Mouse (Mus musculus) intestine, embryonic 14.5 days (tissue): ENCODE measurements at regions not wholly inside any gene's neighbourhood (a gene's known extent, or its start where the extent isn't known, plus 50 kb on each side); places are given as distances from the start of the nearest gene placed in this dataset.

ENCODE experiments used
- ATAC-seq: fragments of 200-750 bp; cut with Nextera tagmentation; replicated peaks from 2 replicates; pipeline ENCODE4 v1.8.0; 2017; ENCODE audit warnings: low read depth, moderate number of reproducible peaks, moderate TSS enrichment, moderate library complexity; ENCODE audit not compliant: low FRiP score, low TSS enrichment
- DNase-seq: peaks from one replicate; pipeline ENCODE4 v3.0.0-alpha.2; 2018; ENCODE audit warnings: low spot score
- H3K27ac ChIP-seq: fragments of 300-500 bp; sonication (generic); 2 replicates; pipeline ENCODE4 v1.5.1; 2014; ENCODE audit warnings: low read depth, mild to moderate bottlenecking, control low read depth
- H3K27me3 ChIP-seq: fragments of 300-500 bp; sonication (generic); replicated peaks from 2 replicates; pipeline ENCODE4 v1.6.1; 2014; ENCODE audit warnings: low read length, control low read depth; ENCODE audit not compliant: control insufficient read depth, insufficient read depth
- H3K36me3 ChIP-seq: fragments of 300-500 bp; sonication (generic); 2 replicates; pipeline ENCODE4 v1.6.1; 2014; ENCODE audit warnings: low read length, control low read depth; ENCODE audit not compliant: control insufficient read depth, insufficient read depth
- H3K4me1 ChIP-seq: fragments of 300-500 bp; sonication (generic); replicated peaks from 2 replicates; pipeline ENCODE4 v1.6.1; 2014; ENCODE audit warnings: low read length, control low read depth, mixed read lengths; ENCODE audit not compliant: control insufficient read depth, insufficient read depth
- H3K4me2 ChIP-seq: fragments of 300-500 bp; sonication (generic); 2 replicates; pipeline ENCODE4 v1.6.1; 2014; ENCODE audit warnings: low read length
- H3K4me3 ChIP-seq: fragments of 300-500 bp; sonication (generic); 2 replicates; pipeline ENCODE4 v1.5.1; 2014; ENCODE audit warnings: low read depth, low read length, control low read depth, mixed read lengths
- H3K9ac ChIP-seq: fragments of 300-500 bp; sonication (generic); 2 replicates; pipeline ENCODE4 v1.6.1; 2014; ENCODE audit warnings: mild to moderate bottlenecking, low read length
- H3K9me3 ChIP-seq: fragments of 300-500 bp; sonication (generic); 2 replicates; pipeline ENCODE4 v1.6.1; 2016; ENCODE audit warnings: low read length, control low read depth; ENCODE audit not compliant: control insufficient read depth
- WGBS: fragments of 180-500 bp; shearing (Covaris S2); extraction: QIAGEN DNeasy Blood & Tissue Kit; methylation state at CpG from one replicate; pipeline ENCODE4 v1.1.7; 2014; 5-methylcytosine and 5-hydroxymethylcytosine counted together

DNA sequence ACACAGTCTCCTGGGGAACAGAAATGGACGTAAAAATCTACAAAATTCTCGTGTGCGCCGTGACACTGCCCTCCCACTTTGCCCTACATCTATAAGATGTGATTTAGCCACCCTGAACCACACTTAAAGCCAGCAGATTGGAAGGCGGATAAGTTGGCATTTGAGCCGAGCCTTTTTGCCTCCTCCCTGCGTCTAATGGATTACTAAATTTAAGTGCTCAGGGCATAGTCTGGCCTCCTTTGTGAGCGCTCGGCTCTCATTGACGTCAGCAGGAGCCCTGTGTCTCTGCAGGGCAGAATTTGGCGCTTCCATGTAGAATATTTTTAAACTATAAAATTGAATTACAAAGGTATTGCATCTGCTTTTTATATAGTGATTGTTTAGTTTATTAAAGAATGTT is 165.4 kb downstream of the Gm11077 start:
- ATAC-seq (no peak), DNase-seq (no peak)
- Histone ChIP-seq H3K9me3 (no peaks in the 10 kb centered on the region), H3K27ac (peak overlapping the region; percentile 3; the same call in 1 of the 2 replicates), H3K4me2 (no peak overlapping the region), H3K9ac (no peak overlapping the region), H3K27me3 (no peaks in the 10 kb centered on the region), H3K36me3 (no peaks in the 10 kb centered on the region), H3K4me3 (no peak overlapping the region), H3K4me1 (peaks cover 3% of the 10 kb centered on the region)
- WGBS = 43% methylated on average over 11 of the region's 11 CpGs

DNA sequence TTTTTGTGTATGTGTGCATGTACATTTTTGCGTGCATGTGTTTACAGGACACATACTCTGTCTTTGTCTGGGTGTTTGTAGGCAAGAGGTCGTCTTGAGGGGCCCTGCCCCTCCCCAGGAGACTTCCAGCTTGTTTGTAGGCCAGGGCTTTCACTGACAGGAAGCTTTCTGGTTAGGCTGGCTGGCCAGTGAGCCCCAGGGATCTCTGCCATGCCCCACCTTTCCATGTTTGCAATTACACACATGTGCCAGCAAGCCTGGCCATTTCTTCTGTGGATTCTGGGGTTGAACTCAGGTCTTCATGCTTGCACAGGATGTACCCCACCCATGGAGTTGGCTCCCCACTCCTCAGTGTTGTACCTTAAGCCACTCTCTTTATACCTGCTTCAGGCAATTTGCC is 166.4 kb downstream of the Gm11077 start:
- WGBS = 30% methylated on average over 2 of the region's 2 CpGs
- H3K9me3 ChIP-seq = no peaks in the 10 kb centered on the region
- no peak for DNase-seq
- H3K27ac ChIP-seq = no peak overlapping the region
- ATAC-seq = no peak
- peaks cover 3% of the 10 kb centered on the region for H3K4me1 ChIP-seq
- H3K27me3 ChIP-seq = no peaks in the 10 kb centered on the region
- no peaks in the 10 kb centered on the region for H3K36me3 ChIP-seq
- H3K4me3 ChIP-seq = no peak overlapping the region
- H3K4me2 ChIP-seq = no peak overlapping the region
- no peak overlapping the region for H3K9ac ChIP-seq

DNA sequence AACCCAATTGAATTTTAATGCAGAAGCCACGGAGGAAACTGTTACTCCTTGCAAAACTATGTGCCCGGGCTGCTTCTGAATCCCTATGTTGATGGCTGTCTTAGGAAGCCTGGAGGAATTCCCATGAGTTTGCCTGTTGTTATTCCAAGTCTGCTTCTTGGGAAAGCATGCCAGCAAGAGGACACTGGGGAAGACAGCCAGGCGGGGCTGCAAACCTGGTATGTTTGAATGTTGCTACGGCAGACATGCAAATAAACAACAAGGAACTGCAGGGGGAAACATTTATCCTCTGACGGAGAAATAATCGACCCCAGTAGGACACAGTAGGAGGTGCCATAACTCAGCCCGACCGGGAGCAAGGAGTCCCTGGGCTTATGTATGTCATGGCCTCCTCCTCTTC is 168.0 kb downstream of the Gm11077 start:
- ATAC-seq = no peak
- peaks cover 3% of the 10 kb centered on the region for H3K4me1 ChIP-seq
- no peak overlapping the region for H3K27ac ChIP-seq
- WGBS = 32% methylated on average over 8 of the region's 8 CpGs
- no peaks in the 10 kb centered on the region for H3K9me3 ChIP-seq
- no peak overlapping the region for H3K9ac ChIP-seq
- DNase-seq = no peak
- no peaks in the 10 kb centered on the region for H3K36me3 ChIP-seq
- no peak overlapping the region for H3K4me2 ChIP-seq
- H3K4me3 ChIP-seq = no peak overlapping the region
- no peaks in the 10 kb centered on the region for H3K27me3 ChIP-seq

DNA sequence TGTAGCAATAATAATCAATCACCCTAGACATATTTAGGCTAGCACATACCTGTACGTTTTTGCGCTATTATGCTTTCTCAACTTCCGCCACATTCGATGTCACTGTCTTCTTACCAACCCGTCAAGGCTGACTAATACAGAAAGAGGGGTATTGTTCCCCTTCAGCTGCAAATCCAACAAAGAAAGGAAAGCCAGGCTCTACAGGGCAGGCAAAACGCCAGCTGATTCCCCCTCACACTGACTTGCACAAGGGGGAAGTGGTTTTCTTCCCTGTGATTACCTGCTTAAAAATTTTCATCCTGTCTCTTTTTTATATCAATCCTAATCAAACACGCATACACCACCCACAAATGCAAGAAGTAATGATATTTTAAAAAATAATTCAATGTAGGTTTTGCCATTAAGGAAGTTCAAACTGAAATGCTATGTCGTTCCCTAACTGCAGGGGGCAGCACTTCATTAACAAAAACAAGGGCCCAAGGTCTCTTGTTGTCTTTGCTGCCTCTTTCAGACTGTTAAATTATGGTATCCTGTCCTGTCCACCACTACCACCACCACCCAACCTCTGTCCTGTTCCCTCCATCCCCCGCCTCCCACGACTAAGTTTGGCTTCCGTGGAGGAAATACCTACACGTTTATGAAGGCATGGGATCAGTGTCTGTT is 195.4 kb downstream of the Gm11077 start:
- no peak overlapping the region for H3K4me3 ChIP-seq
- no peak overlapping the region for H3K4me2 ChIP-seq
- ATAC-seq (no peak), DNase-seq (peak; percentile 76)
- H3K27me3 ChIP-seq = no peaks in the 10 kb centered on the region
- no peaks in the 10 kb centered on the region for H3K9me3 ChIP-seq
- H3K36me3 ChIP-seq = no peaks in the 10 kb centered on the region
- H3K9ac ChIP-seq = no peak overlapping the region
- H3K4me1 ChIP-seq = 0 out of 2 replicates have a peak, but pooled peaks cover 4% of the 10 kb centered on the region
- H3K27ac ChIP-seq = no peak overlapping the region
- WGBS = 36% methylated on average over 12 of the region's 12 CpGs

DNA sequence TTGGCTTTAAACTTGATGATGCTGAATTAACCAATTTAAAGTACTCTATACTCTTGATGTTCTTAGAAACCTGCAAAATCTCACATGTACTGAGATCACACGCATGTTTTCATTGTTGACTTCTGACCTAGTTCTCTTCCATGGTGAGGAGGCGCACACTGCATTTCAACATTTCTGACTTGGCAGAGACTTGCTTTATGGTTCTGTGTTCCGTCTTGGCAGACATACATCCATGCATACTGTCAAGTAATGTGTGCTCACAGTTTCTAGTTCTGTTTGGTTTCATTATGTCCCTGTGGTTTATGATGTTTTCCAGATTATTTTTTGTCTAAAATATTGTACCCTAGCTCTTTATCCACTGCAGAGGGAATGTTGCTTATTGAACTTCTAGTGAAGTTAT is 198.5 kb downstream of the Gm11077 start:
- 61% methylated on average over 3 of the region's 3 CpGs for WGBS
- no peaks in the 10 kb centered on the region for H3K36me3 ChIP-seq

DNA sequence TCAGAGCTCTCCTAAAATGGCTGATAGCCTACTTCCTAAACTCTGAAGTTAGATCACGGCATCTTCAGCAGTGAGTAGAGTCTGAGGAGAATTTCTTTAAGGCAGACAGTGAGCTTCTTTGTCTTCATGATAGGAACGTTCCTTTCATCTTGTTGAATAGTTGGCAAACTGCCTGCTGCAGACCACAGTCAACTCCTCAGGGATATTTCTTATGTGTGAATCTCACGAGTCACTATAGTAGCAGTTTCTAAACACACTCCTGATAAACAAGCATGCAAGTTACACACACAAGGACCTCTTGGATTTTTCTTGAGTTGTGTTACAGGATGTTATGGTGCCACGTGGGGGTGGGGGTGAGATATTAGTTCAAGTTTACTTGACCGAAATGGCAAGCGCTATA is 205.2 kb downstream of the Gm11077 start:
- DNase-seq (no peak), ATAC-seq (no peak)
- H3K4me2 ChIP-seq = no peak overlapping the region
- no peaks in the 10 kb centered on the region for H3K27me3 ChIP-seq
- H3K27ac ChIP-seq = no peak overlapping the region
- 72% methylated on average over 6 of the region's 6 CpGs for WGBS
- H3K4me3 ChIP-seq = no peak overlapping the region
- H3K9ac ChIP-seq = no peak overlapping the region
- no peaks in the 10 kb centered on the region; the same call in 1 of the 2 replicates for H3K4me1 ChIP-seq
- H3K9me3 ChIP-seq = 0 out of 2 replicates have a peak, but pooled peaks cover 4% of the 10 kb centered on the region
- H3K36me3 ChIP-seq = no peaks in the 10 kb centered on the region

More for the DNA sequence above, 198.5 kb downstream of the Gm11077 start:
- H3K4me3 ChIP-seq = no peak overlapping the region
- H3K9me3 ChIP-seq = no peaks in the 10 kb centered on the region
- peaks cover 4% of the 10 kb centered on the region; the same call in 1 of the 2 replicates for H3K4me1 ChIP-seq
- no peaks in the 10 kb centered on the region for H3K27me3 ChIP-seq
- no peak overlapping the region for H3K4me2 ChIP-seq
- H3K27ac ChIP-seq = no peak overlapping the region
- ATAC-seq (no peak), DNase-seq (no peak)
- no peak overlapping the region for H3K9ac ChIP-seq

DNA sequence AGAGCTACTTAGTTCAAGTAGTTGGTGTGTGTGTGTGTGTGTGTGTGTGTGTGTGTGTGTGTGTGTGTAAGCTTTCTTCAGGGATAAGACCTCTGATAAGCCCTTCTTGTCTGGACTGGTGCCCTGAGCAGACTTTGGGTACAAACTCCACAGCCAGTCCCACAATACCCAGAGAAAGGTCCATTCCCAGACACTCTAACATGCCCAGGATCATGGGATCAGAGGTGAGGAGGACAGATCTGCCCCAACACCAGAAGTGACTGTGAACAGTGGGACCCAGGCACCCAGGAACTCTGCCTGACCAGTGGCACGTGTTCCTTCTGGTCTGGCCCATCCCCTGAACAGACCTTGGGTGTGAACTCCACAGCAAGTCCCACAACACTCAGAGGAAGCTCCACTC is 208.9 kb downstream of the Gm11077 start:
- H3K27ac ChIP-seq = no peak overlapping the region
- H3K4me2 ChIP-seq = no peak overlapping the region
- H3K9me3 ChIP-seq = 0 out of 2 replicates have a peak, but pooled peaks cover 4% of the 10 kb centered on the region
- DNase-seq (no peak), ATAC-seq (no peak)
- H3K9ac ChIP-seq = no peak overlapping the region
- no peaks in the 10 kb centered on the region for H3K4me1 ChIP-seq
- 91% methylated on average over 1 of the region's 1 CpGs for WGBS
- H3K27me3 ChIP-seq = no peaks in the 10 kb centered on the region
- H3K4me3 ChIP-seq = no peak overlapping the region
- H3K36me3 ChIP-seq = no peaks in the 10 kb centered on the region

DNA sequence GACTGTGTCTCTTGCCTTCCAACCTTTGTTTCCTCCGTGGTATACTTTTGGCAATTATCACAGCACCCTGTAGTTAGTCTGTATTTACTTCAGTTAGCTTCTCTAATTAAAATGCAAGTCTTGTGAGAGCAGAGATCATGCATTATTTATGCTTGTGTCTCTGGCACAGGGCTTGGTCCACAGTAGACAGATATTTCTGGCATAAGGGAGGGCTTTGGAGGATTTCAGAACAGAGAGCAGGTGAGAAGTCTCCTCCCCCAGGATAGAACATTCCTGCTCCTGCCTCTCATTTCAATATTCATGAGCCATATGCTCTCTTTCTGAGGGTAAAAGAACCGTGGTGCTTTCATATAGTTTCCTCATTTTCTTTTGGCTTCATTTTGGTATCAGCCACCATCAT is 217.6 kb downstream of the Gm11077 start:
- DNase-seq (no peak), ATAC-seq (no peak)
- Histone ChIP-seq H3K27ac (no peak overlapping the region), H3K27me3 (no peaks in the 10 kb centered on the region), H3K9me3 (no peaks in the 10 kb centered on the region), H3K36me3 (no peaks in the 10 kb centered on the region), H3K9ac (no peak overlapping the region), H3K4me3 (no peak overlapping the region), H3K4me2 (no peak overlapping the region), H3K4me1 (no peaks in the 10 kb centered on the region)
- WGBS = 68% methylated on average over 2 of the region's 2 CpGs

DNA sequence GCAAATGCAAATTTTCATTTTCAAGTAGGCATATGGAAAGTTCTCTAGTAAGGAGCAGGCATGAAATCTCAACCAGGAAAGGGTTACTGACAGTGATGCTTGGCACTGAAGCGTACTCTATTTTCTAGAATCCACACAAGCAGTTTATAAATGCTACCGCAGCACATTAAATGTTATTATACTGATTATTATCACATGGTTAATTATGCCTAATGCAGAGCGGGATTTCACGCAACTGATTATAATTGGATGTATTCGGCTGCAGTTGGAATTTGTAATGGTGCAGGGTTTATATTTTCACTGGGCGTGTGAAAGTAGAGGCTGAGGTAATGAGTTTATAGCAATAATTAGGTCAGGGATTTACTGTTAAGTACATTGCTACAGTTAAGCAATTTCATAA is 221.4 kb downstream of the Gm11077 start:
- H3K9ac ChIP-seq = no peak overlapping the region
- no peak overlapping the region for H3K4me2 ChIP-seq
- H3K36me3 ChIP-seq = no peaks in the 10 kb centered on the region
- no peak overlapping the region for H3K27ac ChIP-seq
- ATAC-seq (no peak), DNase-seq (no peak)
- 0 out of 2 replicates have a peak, but pooled peaks cover under 1% of the 10 kb centered on the region for H3K4me1 ChIP-seq
- WGBS = 90% methylated on average over 6 of the region's 6 CpGs
- H3K4me3 ChIP-seq = no peak overlapping the region
- H3K27me3 ChIP-seq = no peaks in the 10 kb centered on the region
- H3K9me3 ChIP-seq = no peaks in the 10 kb centered on the region
